Comparison of ENCODE assay signal across 8 mouse cellular contexts in the genomic region with DNA sequence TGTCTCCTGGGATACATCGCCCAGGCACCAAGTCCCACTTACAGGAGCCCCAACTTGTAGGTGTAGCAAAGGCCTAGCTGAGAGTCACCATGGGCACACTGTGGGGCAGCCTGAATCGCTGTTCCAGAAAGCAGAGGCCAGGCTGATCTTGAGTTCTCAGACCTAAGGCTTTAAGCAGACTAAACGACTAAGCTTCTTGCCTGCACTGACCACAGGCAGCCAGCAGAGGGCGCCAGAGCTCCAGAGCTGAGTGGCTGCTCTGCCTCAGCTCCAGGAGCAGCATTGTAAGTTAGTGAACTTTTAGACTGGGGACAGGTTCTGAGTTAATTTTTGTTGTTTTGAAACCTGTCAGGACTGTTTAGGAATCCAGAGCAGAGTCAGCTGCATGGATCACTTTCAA. TPM values are rescaled to one million over a fixed set of nuclear protein-coding genes. Genes with fewer than 3 reads are reported as not detected.
DNase-seq lines count a peak whose midpoint lies in the region.

No protein-coding gene starts in this region.

- no peak overlapping the region for H3K4me3 ChIP-seq in heart, embryonic 10.5 days

- DNase-seq in CD4-positive, CD25-positive, alpha-beta regulatory T cell, adult 2 months (ENCODE audit: low read depth, low spot score) = peak; percentile 83
- peak; percentile 48 for DNase-seq in adrenal gland, adult 8-10 months
- peak; percentile 78 for DNase-seq in embryo, embryonic 11 days
- DNase-seq in heart, embryonic 10.5 days (ENCODE audit: low spot score) = peak; percentile 88
- DNase-seq in layer of hippocampus, adult 18-20 months (ENCODE audit: low spot score in 2 of 2) = peak; percentile 32 to 83
- DNase-seq in lung, postnatal 14 days = peak; percentile 80
- DNase-seq in right cerebral cortex, adult 18-20 months = peak; percentile 64
- peak; percentile 81 for DNase-seq in thymus, postnatal 4 days

- WGBS in heart, embryonic 10.5 days = 20% methylated on average over 4 of the region's 4 CpGs

- H3K4me1 ChIP-seq in heart, embryonic 10.5 days = peaks cover 10% of the 10 kb centered on the region; the same call in 1 of the 2 replicates

- H3K36me3 ChIP-seq in heart, embryonic 10.5 days = peaks cover 48% of the 10 kb centered on the region

- peaks cover 11% of the 10 kb centered on the region for H3K27me3 ChIP-seq in heart, embryonic 10.5 days (ENCODE audit: insufficient read depth, poor library complexity, severe bottlenecking)

- H3K27ac ChIP-seq in heart, embryonic 10.5 days = no peak overlapping the region

- H3K9me3 ChIP-seq in heart, embryonic 10.5 days = peaks cover 3% of the 10 kb centered on the region; the same call in 1 of the 2 replicates

RNA-seq across cellular contexts. Expression of a gene that starts 12.9 kb away (rescaled TPM):
- total RNA-seq in adrenal gland, adult 8-10 months (2022) = 10 to 100 TPM; 56.2 to 98.7 (median 78.5) TPM
- 9.9 and 10.3 TPM in 2 replicates for polyA plus RNA-seq in heart, embryonic 10.5 days (2016; fragmentation: Nextera tagmentation; extraction: Ambion mirVana)
- total RNA-seq in layer of hippocampus, adult 18-20 months (2021) = 10 to 100 TPM; 26.5 to 29.4 TPM

RNA-seq across cellular contexts. Expression of a gene that starts 20.8 kb away (rescaled TPM):
- total RNA-seq in adrenal gland, adult 8-10 months (2022) = 10 to 100 TPM in 1 of 4 experiments, 1 to 10 TPM in 3; 6.1 to 11.2 (median 7.7) TPM
- 5.6 and 9.4 TPM in 2 replicates for polyA plus RNA-seq in heart, embryonic 10.5 days (2016; fragmentation: Nextera tagmentation; extraction: Ambion mirVana)
- total RNA-seq in layer of hippocampus, adult 18-20 months (2021) = 1 to 10 TPM; 7.6 to 8.5 TPM
